Mouse (Mus musculus): Measurements from ENCODE around the gene Syndig1. TPM values are rescaled to one million over a fixed set of nuclear protein-coding genes. Genes with fewer than 3 reads are reported as not detected.

Gene Syndig1
- total RNA-seq, 2 experiments from 2014 or later = 47.0 to 50.1 TPM

Other genes starting within 250 kb of the Syndig1 start
- gene C530025M09Rik, start 2.0 kb downstream of the Syndig1 start, total RNA-seq (2021) = 1 to 10 TPM; 1.0 to 1.4 TPM